Mouse (Mus musculus) lung, adult 2 months (tissue): ENCODE results near the gene Map3k11.

Experiments
- CTCF ChIP-seq: fragments of 200-500 bp; IDR thresholded peaks from 2 replicates; pipeline ENCODE4 v1.5.1; 2011; ENCODE audit warnings: mild to moderate bottlenecking, low read length, control low read depth; ENCODE audit not compliant: insufficient read depth
- POLR2A ChIP-seq: fragments of 200-500 bp; IDR thresholded peaks from 2 replicates; pipeline ENCODE4 v1.6.1; 2011; ENCODE audit warnings: low read depth, mild to moderate bottlenecking, control low read depth, low read length, borderline replicate concordance; ENCODE audit errors: extremely low read depth

- no peak for TF ChIP-seq CTCF
- TF ChIP-seq POLR2A: no peak
Measured at GRCm38 (mm10) chr19:5722848-5723425, 34.4 kb downstream of the Map3k11 start.
